Mouse (Mus musculus): ENCODE results near the gene Bnc2. TPM values are rescaled to one million over a fixed set of nuclear protein-coding genes. Genes with fewer than 3 reads are reported as not detected.
A peak's percentile ranks its signal among the peaks of the same experiment; 100 is the strongest.

The Bnc2 gene
- polyA plus RNA-seq, 1 experiment = 6.4 TPM

GRCm38 (mm10) chr4:84456198-84456852, 218.8 kb downstream of the Bnc2 start:
- H3K79me2 ChIP-seq (ENCODE audit: control insufficient read depth, insufficient read depth) = peaks cover 20% of the 10 kb centered on the region
- H3K4me2 ChIP-seq (ENCODE audit: low read depth) = peak overlapping the region; percentile 76
- no peak overlapping the region for H3K4me3 ChIP-seq
- TF ChIP-seq TCF3 (IDR thresholded peaks at IDR 0.05; ENCODE audit: insufficient read length, low read depth) (no peak), E2F4 (IDR thresholded peaks at IDR 0.05; ENCODE audit: insufficient read depth) (no peak), TCF12 (IDR thresholded peaks at IDR 0.05; ENCODE audit: insufficient read depth, poor library complexity, severe bottlenecking) (no peak), SRF (IDR thresholded peaks at IDR 0.05; ENCODE audit: control insufficient read depth, insufficient read length, low read depth) (no peak), CEBPB (IDR thresholded peaks at IDR 0.05; ENCODE audit: insufficient read depth, poor library complexity, severe bottlenecking) (no peak), POLR2A (IDR thresholded peaks at IDR 0.05; ENCODE audit: insufficient read length, low read depth) (no peak), USF1 (IDR thresholded peaks at IDR 0.05; ENCODE audit: low read depth) (no peak), MAX (IDR thresholded peaks at IDR 0.05; ENCODE audit: low read depth) (no peak), REST (IDR thresholded peaks at IDR 0.05; ENCODE audit: insufficient read depth, insufficient read length) (no peak), POLR2AphosphoS2 (IDR thresholded peaks at IDR 0.05; ENCODE audit: insufficient read length, low read depth) (no peak), MYOG (IDR thresholded peaks at IDR 0.05; ENCODE audit: control insufficient read depth in 1 of 3, insufficient read depth in 1 of 3, insufficient read length in 2 of 3, low read depth in 2 of 3) (no peak), MYOD1 (IDR thresholded peaks at IDR 0.05; ENCODE audit: control insufficient read depth in 1 of 3, insufficient read length in 2 of 3, low read depth in 2 of 3) (no peak)
- H3K36me3 ChIP-seq (ENCODE audit: control insufficient read depth, insufficient read depth) = no peaks in the 10 kb centered on the region
- H3ac ChIP-seq (ENCODE audit: control insufficient read depth, insufficient read length) = no peak overlapping the region
- no peaks in the 10 kb centered on the region for H3K27me3 ChIP-seq (ENCODE audit: control insufficient read depth, insufficient read depth, insufficient read length)

- TF ChIP-seq TCF12 (IDR thresholded peaks at IDR 0.05; ENCODE audit: insufficient read depth, poor library complexity, severe bottlenecking) (no peak), MYOD1 (IDR thresholded peaks at IDR 0.05; ENCODE audit: control insufficient read depth in 1 of 3, insufficient read length in 2 of 3, low read depth in 2 of 3) (peak in 2 of 3 experiments; percentile 6 to 35)
- Histone ChIP-seq H3K4me2 (ENCODE audit: low read depth) (peak overlapping the region; percentile 10), H3K36me3 (ENCODE audit: control insufficient read depth, insufficient read depth) (no peaks in the 10 kb centered on the region), H3K4me3 (no peak overlapping the region), H3K27me3 (ENCODE audit: control insufficient read depth, insufficient read depth, insufficient read length) (no peaks in the 10 kb centered on the region), H3K79me2 (ENCODE audit: control insufficient read depth, insufficient read depth) (peaks cover 26% of the 10 kb centered on the region), H3ac (ENCODE audit: control insufficient read depth, insufficient read length) (no peak overlapping the region)
These were observed 220.6 kb downstream of the Bnc2 start for GRCm38 (mm10) chr4:84454493-84454892.

- Histone ChIP-seq H3ac (ENCODE audit: control insufficient read depth, insufficient read length) (no peak overlapping the region), H3K27me3 (ENCODE audit: control insufficient read depth, insufficient read depth, insufficient read length) (no peaks in the 10 kb centered on the region), H3K36me3 (ENCODE audit: control insufficient read depth, insufficient read depth) (no peaks in the 10 kb centered on the region), H3K4me2 (ENCODE audit: low read depth) (peak overlapping the region; percentile 3), H3K4me3 (no peak overlapping the region), H3K79me2 (ENCODE audit: control insufficient read depth, insufficient read depth) (peaks cover 26% of the 10 kb centered on the region)
- no peak for TF ChIP-seq POLR2A (IDR thresholded peaks at IDR 0.05; ENCODE audit: insufficient read length, low read depth)
- no peak for TF ChIP-seq POLR2AphosphoS2 (IDR thresholded peaks at IDR 0.05; ENCODE audit: insufficient read length, low read depth)
- no peak for TF ChIP-seq MAX (IDR thresholded peaks at IDR 0.05; ENCODE audit: low read depth)
- TF ChIP-seq TCF3 (IDR thresholded peaks at IDR 0.05; ENCODE audit: insufficient read length, low read depth) = no peak
- no peak for TF ChIP-seq USF1 (IDR thresholded peaks at IDR 0.05; ENCODE audit: low read depth)
- no peak for TF ChIP-seq CEBPB (IDR thresholded peaks at IDR 0.05; ENCODE audit: insufficient read depth, poor library complexity, severe bottlenecking)
- no peak for TF ChIP-seq REST (IDR thresholded peaks at IDR 0.05; ENCODE audit: insufficient read depth, insufficient read length)
- TF ChIP-seq E2F4 (IDR thresholded peaks at IDR 0.05; ENCODE audit: insufficient read depth) = no peak
- TF ChIP-seq MYOG (IDR thresholded peaks at IDR 0.05; ENCODE audit: control insufficient read depth in 1 of 3, insufficient read depth in 1 of 3, insufficient read length in 2 of 3, low read depth in 2 of 3) = no peak
- TF ChIP-seq SRF (IDR thresholded peaks at IDR 0.05; ENCODE audit: control insufficient read depth, insufficient read length, low read depth) = no peak
- no peak for TF ChIP-seq MYOD1 (IDR thresholded peaks at IDR 0.05; ENCODE audit: control insufficient read depth in 1 of 3, insufficient read length in 2 of 3, low read depth in 2 of 3)
- no peak for TF ChIP-seq TCF12 (IDR thresholded peaks at IDR 0.05; ENCODE audit: insufficient read depth, poor library complexity, severe bottlenecking)
These were observed 221.5 kb downstream of the Bnc2 start for GRCm38 (mm10) chr4:84453586-84453985.

GRCm38 (mm10) chr4:84452642-84453041, 222.4 kb downstream of the Bnc2 start:
- TF ChIP-seq MYOD1 (IDR thresholded peaks at IDR 0.05; ENCODE audit: control insufficient read depth in 1 of 3, insufficient read length in 2 of 3, low read depth in 2 of 3) = peak in 2 of 3 experiments; percentile 79 to 84
- no peak for TF ChIP-seq SRF (IDR thresholded peaks at IDR 0.05; ENCODE audit: control insufficient read depth, insufficient read length, low read depth)
- no peak for TF ChIP-seq E2F4 (IDR thresholded peaks at IDR 0.05; ENCODE audit: insufficient read depth)
- peak in 2 of 3 experiments; percentile 33 to 74 for TF ChIP-seq MYOG (IDR thresholded peaks at IDR 0.05; ENCODE audit: control insufficient read depth in 1 of 3, insufficient read depth in 1 of 3, insufficient read length in 2 of 3, low read depth in 2 of 3)
- TF ChIP-seq TCF12 (IDR thresholded peaks at IDR 0.05; ENCODE audit: insufficient read depth, poor library complexity, severe bottlenecking) = peak; percentile 37
- no peak for TF ChIP-seq USF1 (IDR thresholded peaks at IDR 0.05; ENCODE audit: low read depth)
- Histone ChIP-seq H3K27me3 (ENCODE audit: control insufficient read depth, insufficient read depth, insufficient read length) (no peaks in the 10 kb centered on the region), H3K4me3 (no peak overlapping the region), H3ac (ENCODE audit: control insufficient read depth, insufficient read length) (no peak overlapping the region), H3K4me2 (ENCODE audit: low read depth) (peak overlapping the region; percentile 8), H3K36me3 (ENCODE audit: control insufficient read depth, insufficient read depth) (no peaks in the 10 kb centered on the region), H3K79me2 (ENCODE audit: control insufficient read depth, insufficient read depth) (peaks cover 26% of the 10 kb centered on the region)
